Mouse (Mus musculus) lung, embryonic 16.5 days (tissue): ENCODE data around the gene Fgfr2. TPM values are rescaled to one million over a fixed set of nuclear protein-coding genes. Genes with fewer than 3 reads are reported as not detected.
A peak's percentile ranks its signal among the peaks of the same experiment; 100 is the strongest.

Source experiments
- ATAC-seq: fragments of 200-750 bp; cut with Nextera tagmentation; 2 replicates; pipeline ENCODE4 v1.8.0; 2017; ENCODE audit warnings: low read depth, mild to moderate bottlenecking, moderate library complexity
- H3K27ac ChIP-seq: fragments of 300-500 bp; sonication (generic); 2 replicates; pipeline ENCODE4 v1.5.1; 2014; ENCODE audit warnings: mild to moderate bottlenecking, control low read depth, low read length
- H3K27me3 ChIP-seq: fragments of 300-500 bp; sonication (generic); 2 replicates; pipeline ENCODE4 v1.6.1; 2014; ENCODE audit warnings: low read depth, low read length, mixed read lengths; ENCODE audit not compliant: control insufficient read depth, insufficient read depth
- H3K36me3 ChIP-seq: fragments of 300-500 bp; sonication (generic); 2 replicates; pipeline ENCODE4 v1.6.1; 2014; ENCODE audit warnings: low read length; ENCODE audit not compliant: control insufficient read depth, insufficient read depth
- H3K4me1 ChIP-seq: fragments of 300-500 bp; sonication (generic); replicated peaks from 2 replicates; pipeline ENCODE4 v1.6.1; 2014; ENCODE audit warnings: low read length, mixed read lengths; ENCODE audit not compliant: control insufficient read depth, insufficient read depth
- H3K4me2 ChIP-seq: fragments of 300-500 bp; sonication (generic); 2 replicates; pipeline ENCODE4 v1.6.1; 2014; ENCODE audit warnings: low read depth, low read length, control low read depth
- H3K4me3 ChIP-seq: fragments of 300-500 bp; sonication (generic); 2 replicates; pipeline ENCODE4 v1.5.1; 2014; ENCODE audit warnings: mild to moderate bottlenecking, low read length, control low read depth
- H3K9ac ChIP-seq: fragments of 300-500 bp; sonication (generic); 2 replicates; pipeline ENCODE4 v1.6.1; 2014; ENCODE audit warnings: low read length, control low read depth
- H3K9me3 ChIP-seq: fragments of 300-500 bp; sonication (generic); 2 replicates; pipeline ENCODE4 v1.6.1; 2016; ENCODE audit warnings: low read length; ENCODE audit not compliant: control insufficient read depth
- WGBS: fragments of 180-500 bp; shearing (Covaris S2); extraction: QIAGEN DNeasy Blood & Tissue Kit; methylation state at CpG from one replicate; pipeline ENCODE4 v1.1.7; 2014; 5-methylcytosine and 5-hydroxymethylcytosine counted together
- polyA plus RNA-seq: library from polyadenylated mRNA; unstranded; fragments of >200 nt; fragmentation: Nextera tagmentation; extraction: Ambion mirVana; gene quantifications from 2 replicates; pipeline ENCODE4 v1.2.1, GENCODE M21; 2015

The Fgfr2 gene
- polyA plus RNA-seq, 1 experiment from 2014 or later: 175 TPM

- Histone ChIP-seq H3K36me3 (no peaks in the 10 kb centered on the region), H3K27ac (no peak overlapping the region), H3K27me3 (peaks cover 56% of the 10 kb centered on the region), H3K4me3 (peak overlapping the region; percentile 60), H3K9ac (no peak overlapping the region), H3K9me3 (no peaks in the 10 kb centered on the region), H3K4me2 (peak overlapping the region; percentile 81), H3K4me1 (peaks cover 18% of the 10 kb centered on the region)
- ATAC-seq: no peak
- WGBS: 19% methylated on average over 12 of the region's 12 CpGs
Observed at GRCm38 (mm10) chr7:130937266-130937841, 2185.8 kb downstream of the Fgfr2 start.

DNA sequence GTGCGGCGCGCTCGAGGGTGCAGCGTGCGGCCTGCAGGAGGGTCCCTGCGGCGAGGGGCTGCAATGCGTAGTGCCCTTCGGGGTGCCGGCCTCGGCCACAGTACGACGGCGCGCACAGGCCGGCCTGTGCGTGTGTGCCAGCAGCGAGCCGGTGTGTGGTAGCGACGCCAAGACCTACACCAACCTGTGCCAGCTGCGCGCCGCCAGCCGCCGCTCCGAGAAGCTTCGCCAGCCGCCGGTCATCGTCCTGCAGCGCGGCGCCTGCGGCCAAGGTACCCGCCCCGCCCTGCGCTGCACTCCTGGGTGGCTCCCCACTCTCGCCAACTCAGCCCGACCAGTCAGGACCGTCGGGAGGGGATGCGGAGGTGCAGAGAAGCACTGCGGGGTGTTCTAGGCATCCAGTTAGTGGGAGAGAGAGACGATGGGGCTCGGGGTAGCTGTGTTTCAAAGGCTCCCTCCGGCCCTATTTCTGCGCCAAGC lies 2186.6 kb downstream of the Fgfr2 start:
- H3K4me3 ChIP-seq: peak overlapping the region; percentile 60
- ATAC-seq: peak; percentile 49
- H3K9me3 ChIP-seq: no peaks in the 10 kb centered on the region
- peaks cover 56% of the 10 kb centered on the region for H3K27me3 ChIP-seq
- H3K4me1 ChIP-seq: peaks cover 18% of the 10 kb centered on the region
- peak overlapping the region; percentile 81 for H3K4me2 ChIP-seq
- H3K27ac ChIP-seq: no peak overlapping the region
- H3K36me3 ChIP-seq: no peaks in the 10 kb centered on the region
- WGBS: under 1% methylated on average over 46 of the region's 49 CpGs
- H3K9ac ChIP-seq: peak overlapping the region; percentile 55

- Histone ChIP-seq H3K36me3 (no peaks in the 10 kb centered on the region), H3K4me3 (peak within 1 kb of the TSS; percentile 60), H3K27me3 (peaks cover 56% of the 10 kb centered on the region), H3K4me1 (peaks cover 18% of the 10 kb centered on the region), H3K27ac (no peak within 1 kb of the TSS), H3K4me2 (peak within 1 kb of the TSS; percentile 81), H3K9ac (peak within 1 kb of the TSS; percentile 55), H3K9me3 (no peaks in the 10 kb centered on the region)
- WGBS: 0% methylated on average over 68 of the region's 70 CpGs
- peak; percentile 88 for ATAC-seq
Observed at GRCm38 (mm10) chr7:130935793-130936471, 2187.2 kb downstream of the Fgfr2 start, which contains the start of gene Htra1. Gene Htra1 (plus strand): TSS chr7:130936111.

DNA sequence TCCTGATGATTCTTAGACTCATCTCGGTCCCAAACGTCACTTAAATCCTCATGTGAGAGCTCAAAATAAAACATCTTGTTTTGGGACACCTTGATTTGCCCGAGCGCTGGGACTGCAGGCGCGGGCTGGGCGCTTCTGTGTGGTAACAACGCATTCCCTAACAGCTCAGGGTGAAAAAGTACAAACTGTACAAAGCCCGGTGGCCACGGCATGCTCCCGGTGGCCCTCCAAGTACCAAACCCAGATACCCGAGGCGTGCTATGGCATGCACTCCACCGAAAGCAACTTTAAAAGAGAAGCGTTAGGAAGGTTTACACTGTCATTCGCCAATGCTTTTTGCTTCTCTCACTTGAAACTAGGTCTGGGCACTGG lies 2187.7 kb downstream of the Fgfr2 start:
- 6% methylated on average over 16 of the region's 16 CpGs for WGBS
- peaks cover 18% of the 10 kb centered on the region for H3K4me1 ChIP-seq
- H3K9me3 ChIP-seq: no peaks in the 10 kb centered on the region
- H3K4me3 ChIP-seq: peak overlapping the region; percentile 60
- H3K36me3 ChIP-seq: no peaks in the 10 kb centered on the region
- peaks cover 56% of the 10 kb centered on the region for H3K27me3 ChIP-seq
- ATAC-seq: no peak; the same call in 1 of the 2 replicates
- H3K4me2 ChIP-seq: peak overlapping the region; percentile 81
- peak overlapping the region; percentile 55 for H3K9ac ChIP-seq
- H3K27ac ChIP-seq: no peak overlapping the region

DNA sequence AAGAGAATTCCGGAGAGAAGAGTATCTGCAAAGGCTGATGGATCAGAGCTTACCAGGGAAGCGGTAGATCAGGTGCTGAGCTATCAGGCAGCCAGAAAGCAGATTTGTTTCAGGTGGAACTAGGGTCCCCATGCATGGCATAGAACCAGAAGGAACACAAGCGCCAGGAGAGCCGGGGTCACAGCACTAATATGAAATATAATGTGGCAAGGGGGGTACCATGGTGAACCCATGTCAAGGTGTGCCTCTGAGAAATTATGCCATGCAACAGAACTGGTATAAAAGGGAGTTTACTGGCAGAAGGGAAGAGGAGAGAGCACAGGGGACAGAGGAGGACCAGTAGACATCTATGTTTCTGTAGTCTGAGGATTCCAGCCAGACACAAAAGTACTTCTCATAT lies 2188.5 kb downstream of the Fgfr2 start:
- Histone ChIP-seq H3K4me2 (no peak overlapping the region), H3K27ac (no peak overlapping the region), H3K9me3 (no peaks in the 10 kb centered on the region), H3K4me3 (no peak overlapping the region), H3K27me3 (peaks cover 56% of the 10 kb centered on the region), H3K4me1 (peaks cover 18% of the 10 kb centered on the region), H3K9ac (no peak overlapping the region), H3K36me3 (no peaks in the 10 kb centered on the region)
- no peak for ATAC-seq
- WGBS: 87% methylated on average over 4 of the region's 4 CpGs

GRCm38 (mm10) chr7:130932921-130933320 lies 2190.2 kb downstream of the Fgfr2 start:
- no peak overlapping the region for H3K4me2 ChIP-seq
- H3K36me3 ChIP-seq: no peaks in the 10 kb centered on the region
- no peak for ATAC-seq
- H3K4me3 ChIP-seq: no peak overlapping the region
- H3K4me1 ChIP-seq: peaks cover 18% of the 10 kb centered on the region
- no peak overlapping the region for H3K27ac ChIP-seq
- H3K9ac ChIP-seq: no peak overlapping the region
- H3K9me3 ChIP-seq: no peaks in the 10 kb centered on the region
- WGBS: 78% methylated on average over 9 of the region's 9 CpGs
- peaks cover 43% of the 10 kb centered on the region for H3K27me3 ChIP-seq

GRCm38 (mm10) chr7:130930401-130930800 lies 2192.7 kb downstream of the Fgfr2 start:
- no peaks in the 10 kb centered on the region for H3K36me3 ChIP-seq
- H3K4me2 ChIP-seq: no peak overlapping the region
- WGBS: 60% methylated on average over 3 of the region's 3 CpGs
- H3K27me3 ChIP-seq: peaks cover 20% of the 10 kb centered on the region
- H3K4me3 ChIP-seq: no peak overlapping the region
- H3K4me1 ChIP-seq: peaks cover 4% of the 10 kb centered on the region
- H3K27ac ChIP-seq: no peak overlapping the region
- no peak overlapping the region for H3K9ac ChIP-seq
- no peak for ATAC-seq
- H3K9me3 ChIP-seq: no peaks in the 10 kb centered on the region

DNA sequence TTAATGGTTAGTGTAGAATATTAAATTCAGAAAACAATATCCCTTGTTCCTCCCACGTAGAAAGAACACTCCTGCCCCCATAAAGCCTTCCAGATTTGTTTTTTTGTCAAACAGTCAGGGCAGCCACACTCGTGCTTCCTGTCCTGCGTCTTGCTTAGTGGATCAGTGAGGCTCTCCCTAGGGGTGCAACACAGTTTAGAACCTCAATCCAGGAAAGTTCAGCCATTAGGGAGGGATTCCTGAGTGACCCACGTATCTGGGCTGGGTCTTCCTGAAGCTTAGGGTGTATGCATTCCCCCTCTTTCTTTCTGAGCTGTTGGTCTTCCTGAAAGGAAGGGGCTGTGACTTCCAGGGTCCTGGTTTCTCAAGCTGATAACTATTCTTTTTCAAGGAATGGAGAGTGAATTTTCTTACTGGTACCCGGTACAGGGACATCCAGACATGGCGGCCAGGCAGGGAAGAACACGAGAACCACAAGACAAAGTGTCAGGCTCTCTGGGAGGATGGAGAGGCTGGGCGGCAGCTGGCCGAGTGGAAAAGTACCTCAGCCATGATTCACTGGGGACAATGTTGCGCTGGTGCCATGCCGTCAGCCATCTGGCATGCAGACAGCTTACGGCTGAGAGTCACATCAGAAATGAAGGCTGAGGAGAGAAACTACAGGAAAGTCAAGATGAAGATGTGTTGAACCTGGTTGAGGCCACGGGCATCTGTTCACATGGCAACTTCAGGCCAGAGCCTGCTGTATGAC lies 2200.0 kb downstream of the Fgfr2 start:
- no peak overlapping the region for H3K4me2 ChIP-seq
- no peaks in the 10 kb centered on the region for H3K27me3 ChIP-seq
- no peaks in the 10 kb centered on the region for H3K9me3 ChIP-seq
- no peak for ATAC-seq
- no peaks in the 10 kb centered on the region for H3K4me1 ChIP-seq
- WGBS: 69% methylated on average over 13 of the region's 13 CpGs
- H3K4me3 ChIP-seq: no peak overlapping the region
- no peak overlapping the region for H3K27ac ChIP-seq
- H3K9ac ChIP-seq: no peak overlapping the region
- no peaks in the 10 kb centered on the region for H3K36me3 ChIP-seq

DNA sequence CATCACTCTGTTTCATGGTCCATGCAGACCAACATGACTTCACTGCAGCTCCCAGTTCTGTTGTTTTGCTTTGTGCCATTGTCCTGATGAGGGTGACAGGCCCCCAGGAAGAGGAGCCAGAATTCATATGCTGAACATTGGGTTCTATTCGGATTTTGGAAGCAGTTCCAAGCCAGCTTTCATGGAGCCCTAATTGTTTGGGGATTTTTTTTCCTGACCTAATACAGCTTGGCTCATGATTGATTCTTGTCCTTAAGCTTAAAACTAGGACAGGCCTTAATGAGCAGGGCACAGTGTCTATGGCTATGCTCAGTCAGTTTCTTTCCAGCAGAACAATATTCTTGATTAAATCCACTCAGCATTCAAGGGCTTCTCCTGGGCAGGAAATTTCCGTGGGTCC lies 2204.9 kb downstream of the Fgfr2 start:
- Histone ChIP-seq H3K9ac (no peak overlapping the region), H3K4me1 (no peaks in the 10 kb centered on the region), H3K9me3 (no peaks in the 10 kb centered on the region), H3K36me3 (no peaks in the 10 kb centered on the region), H3K27ac (no peak overlapping the region), H3K27me3 (no peaks in the 10 kb centered on the region), H3K4me3 (no peak overlapping the region), H3K4me2 (no peak overlapping the region)
- no peak for ATAC-seq
- 63% methylated on average over 2 of the region's 2 CpGs for WGBS
